Mouse (Mus musculus) midbrain, embryonic 14.5 days (tissue): Measurements from ENCODE around the gene Cryzl2. TPM values are rescaled to one million over a fixed set of nuclear protein-coding genes. Genes with fewer than 3 reads are reported as not detected.

Source experiments
- ATAC-seq: fragments of 200-750 bp; cut with Nextera tagmentation; 2 replicates; pipeline ENCODE4 v1.8.0; 2017; ENCODE audit warnings: moderate number of reproducible peaks, moderate library complexity; ENCODE audit not compliant: low FRiP score, low TSS enrichment
- DNase-seq: peaks from one replicate; pipeline ENCODE4 v3.0.0-alpha.2; 2015
- H3K27ac ChIP-seq: fragments of 300-500 bp; sonication (generic); replicated peaks from 2 replicates; pipeline ENCODE4 v1.5.1; 2014; ENCODE audit warnings: mild to moderate bottlenecking, low read depth, low read length, moderate library complexity
- H3K27me3 ChIP-seq: fragments of 300-500 bp; sonication (generic); 2 replicates; pipeline ENCODE4 v1.6.1; 2014; ENCODE audit warnings: low read length, control low read depth, mixed read lengths; ENCODE audit not compliant: control insufficient read depth, insufficient read depth
- H3K36me3 ChIP-seq: fragments of 300-500 bp; sonication (generic); 2 replicates; pipeline ENCODE4 v1.6.1; 2014; ENCODE audit warnings: low read length, control low read depth; ENCODE audit not compliant: control insufficient read depth, insufficient read depth
- H3K4me1 ChIP-seq: fragments of 300-500 bp; sonication (generic); 2 replicates; pipeline ENCODE4 v1.6.1; 2014; ENCODE audit warnings: mild to moderate bottlenecking, antibody characterized with exemption, low read length, control low read depth; ENCODE audit not compliant: control insufficient read depth, insufficient read depth
- H3K4me2 ChIP-seq: fragments of 300-500 bp; sonication (generic); 2 replicates; pipeline ENCODE4 v1.6.1; 2014; ENCODE audit warnings: mild to moderate bottlenecking, low read length, moderate library complexity
- H3K4me3 ChIP-seq: fragments of 300-500 bp; sonication (generic); replicated peaks from 2 replicates; pipeline ENCODE4 v1.5.1; 2014; ENCODE audit warnings: low read depth, low read length
- H3K9ac ChIP-seq: fragments of 300-500 bp; sonication (generic); replicated peaks from 2 replicates; pipeline ENCODE4 v1.6.1; 2014; ENCODE audit warnings: mild to moderate bottlenecking, low read length, moderate library complexity
- H3K9me3 ChIP-seq: fragments of 300-500 bp; sonication (generic); 2 replicates; pipeline ENCODE4 v1.6.1; 2016; ENCODE audit warnings: low read length, control low read depth, mixed read lengths; ENCODE audit not compliant: control insufficient read depth
- WGBS: fragments of 180-500 bp; shearing (Covaris S2); extraction: QIAGEN DNeasy Blood & Tissue Kit; methylation state at CpG from one replicate; pipeline ENCODE4 v1.1.7; 2014; 5-methylcytosine and 5-hydroxymethylcytosine counted together
- polyA plus RNA-seq: library from polyadenylated mRNA; unstranded; fragments of >200 nt; fragmentation: Nextera tagmentation; extraction: Ambion mirVana; gene quantifications from 2 replicates; pipeline ENCODE4 v1.2.1, GENCODE M21; 2014

The Cryzl2 gene
- polyA plus RNA-seq, 1 experiment from 2014 or later = 7.6 TPM

DNA sequence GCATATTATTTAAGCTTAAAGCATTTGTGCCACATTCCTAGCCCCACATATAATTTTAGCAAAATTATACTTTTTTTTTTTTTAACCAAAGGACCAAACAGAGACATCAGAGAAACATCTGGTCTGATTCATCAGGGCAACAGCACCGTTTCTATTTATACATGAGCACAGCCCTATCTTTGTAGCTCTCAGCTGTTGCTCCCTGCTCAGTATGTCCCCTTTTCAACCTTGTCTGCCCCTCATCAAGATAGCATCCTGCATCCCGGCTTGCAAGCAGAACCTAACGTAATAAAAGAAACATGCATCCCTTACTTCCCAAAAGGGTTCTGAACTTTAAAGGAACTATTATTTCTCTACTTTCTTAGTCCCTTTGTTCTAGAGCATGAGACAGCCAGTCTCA lies 41.0 kb upstream of the Cryzl2 start:
- H3K9ac ChIP-seq = no peak overlapping the region
- H3K27ac ChIP-seq = no peak overlapping the region
- H3K4me1 ChIP-seq = peaks cover 3% of the 10 kb centered on the region; the same call in 1 of the 2 replicates
- H3K4me2 ChIP-seq = no peak overlapping the region
- no peak overlapping the region for H3K4me3 ChIP-seq
- H3K27me3 ChIP-seq = no peaks in the 10 kb centered on the region
- WGBS = 72% methylated on average over 3 of the region's 3 CpGs
- no peak for ATAC-seq
- H3K9me3 ChIP-seq = no peaks in the 10 kb centered on the region
- peaks cover 6% of the 10 kb centered on the region; the same call in 1 of the 2 replicates for H3K36me3 ChIP-seq
- no peak for DNase-seq

DNA sequence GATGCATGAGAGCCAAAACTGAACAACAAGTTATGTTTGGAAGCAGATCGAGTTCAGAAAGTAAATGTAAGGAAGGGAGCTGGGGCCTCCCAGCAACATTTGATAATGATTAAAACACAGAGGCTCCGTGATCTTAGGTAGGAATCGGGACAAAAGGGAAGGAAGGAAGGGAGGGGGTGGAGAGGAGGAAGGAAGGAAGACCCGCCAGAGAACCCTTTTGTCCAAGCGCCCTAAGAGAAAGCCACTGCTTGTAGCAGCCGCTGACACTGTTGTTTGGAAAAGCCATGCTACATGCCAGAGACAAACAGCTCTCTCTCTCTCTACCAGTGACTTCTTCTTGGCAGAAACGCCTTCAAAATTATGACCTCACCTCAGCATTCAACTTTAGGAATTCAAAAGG lies 40.5 kb upstream of the Cryzl2 start:
- Histone ChIP-seq H3K4me2 (no peak overlapping the region), H3K9ac (no peak overlapping the region), H3K4me1 (peaks cover 3% of the 10 kb centered on the region; the same call in 1 of the 2 replicates), H3K9me3 (no peaks in the 10 kb centered on the region), H3K27ac (no peak overlapping the region), H3K4me3 (no peak overlapping the region), H3K27me3 (no peaks in the 10 kb centered on the region), H3K36me3 (peaks cover 6% of the 10 kb centered on the region; the same call in 1 of the 2 replicates)
- ATAC-seq (no peak), DNase-seq (no peak)
- WGBS = 38% methylated on average over 7 of the region's 7 CpGs

DNA sequence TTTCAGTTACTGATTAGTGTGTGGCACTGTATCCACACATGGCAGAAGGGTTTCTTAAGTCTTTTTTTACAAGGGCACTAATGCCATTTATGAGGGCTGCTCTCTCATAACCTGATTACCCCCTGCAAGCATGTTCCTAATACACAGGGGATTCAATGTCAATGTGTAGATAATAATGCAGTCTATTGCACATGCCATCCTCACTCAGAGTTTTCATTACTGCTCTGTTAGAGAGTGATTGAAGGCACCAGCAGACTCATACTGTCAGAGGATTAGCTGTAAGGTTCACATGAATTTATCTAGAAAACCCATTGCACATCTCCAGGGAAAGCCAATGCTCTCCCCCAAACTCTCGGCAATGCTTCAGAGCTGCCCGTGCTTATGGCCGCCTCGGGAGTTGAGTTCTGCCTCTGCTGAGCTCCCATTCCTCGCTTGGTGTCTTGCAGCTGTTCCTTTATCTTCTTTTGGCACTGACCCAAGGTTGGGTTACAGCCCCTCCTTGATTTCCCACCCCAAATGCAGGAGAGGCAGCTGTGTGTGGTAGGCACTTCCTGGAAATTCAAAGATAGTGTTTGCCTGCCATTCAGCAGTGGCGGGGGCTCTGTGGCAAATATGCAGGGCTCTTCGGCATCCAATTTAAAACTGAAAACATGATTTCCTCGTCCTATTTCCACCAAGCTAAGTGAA lies 32.5 kb upstream of the Cryzl2 start:
- Histone ChIP-seq H3K36me3 (no peaks in the 10 kb centered on the region), H3K4me1 (peaks cover 5% of the 10 kb centered on the region; the same call in 1 of the 2 replicates), H3K27ac (peak overlapping the region; percentile 49), H3K4me3 (no peak overlapping the region), H3K4me2 (peak overlapping the region; percentile 34), H3K9ac (no peak overlapping the region), H3K9me3 (no peaks in the 10 kb centered on the region), H3K27me3 (no peaks in the 10 kb centered on the region)
- ATAC-seq (peak; percentile 64; the same call in 1 of the 2 replicates), DNase-seq (peak; percentile 77)
- 21% methylated on average over 8 of the region's 8 CpGs for WGBS

DNA sequence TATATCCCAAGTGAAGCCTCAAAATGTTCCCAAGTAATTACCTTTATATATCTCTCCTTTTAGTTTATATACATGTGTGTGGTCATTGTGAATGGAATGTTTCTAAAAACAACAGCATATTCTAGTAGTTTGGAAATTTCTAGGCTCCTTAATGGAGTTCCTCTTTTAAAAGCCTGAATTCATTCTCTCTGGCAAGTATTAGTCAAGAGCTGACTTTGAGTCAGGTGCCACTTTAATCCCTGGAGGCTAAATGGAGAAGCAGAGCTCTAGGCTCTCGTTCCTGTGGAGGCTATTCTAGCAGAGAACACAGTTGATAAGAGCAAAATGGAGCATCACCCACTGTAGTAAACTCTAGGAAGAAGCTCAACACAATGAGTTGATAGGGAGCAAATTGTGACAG lies 31.4 kb upstream of the Cryzl2 start:
- Histone ChIP-seq H3K27me3 (no peaks in the 10 kb centered on the region), H3K4me1 (peaks cover 5% of the 10 kb centered on the region; the same call in 1 of the 2 replicates), H3K27ac (no peak overlapping the region), H3K4me3 (no peak overlapping the region), H3K4me2 (no peak overlapping the region), H3K9ac (no peak overlapping the region), H3K36me3 (no peaks in the 10 kb centered on the region), H3K9me3 (no peaks in the 10 kb centered on the region)
- ATAC-seq (no peak), DNase-seq (no peak)
- 66% methylated on average over 1 of the region's 1 CpGs for WGBS

DNA sequence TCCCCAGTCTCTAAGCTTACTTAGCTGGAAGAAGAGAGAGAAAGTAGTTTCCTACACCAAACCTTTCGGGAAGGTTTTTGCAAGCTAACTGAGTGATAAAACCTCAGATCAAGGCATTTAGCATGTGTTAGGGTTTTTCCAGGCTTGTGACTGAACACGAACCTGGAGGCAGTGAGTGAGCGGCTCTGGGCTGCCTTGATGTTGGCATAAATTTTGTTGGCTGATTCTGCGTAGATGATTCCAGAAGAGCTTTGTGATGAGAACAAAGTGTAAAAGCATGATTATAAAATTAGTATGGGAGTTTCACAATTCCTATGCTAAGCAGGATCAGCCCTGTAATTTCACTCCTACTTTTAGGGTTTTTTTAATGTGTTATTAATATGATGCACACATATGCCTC lies 30.8 kb upstream of the Cryzl2 start:
- Histone ChIP-seq H3K27ac (no peak overlapping the region), H3K36me3 (no peaks in the 10 kb centered on the region), H3K4me1 (peaks cover 5% of the 10 kb centered on the region; the same call in 1 of the 2 replicates), H3K4me2 (no peak overlapping the region), H3K9me3 (no peaks in the 10 kb centered on the region), H3K27me3 (no peaks in the 10 kb centered on the region), H3K4me3 (no peak overlapping the region), H3K9ac (no peak overlapping the region)
- DNase-seq = no peak
- 94% methylated on average over 4 of the region's 4 CpGs for WGBS
- no peak for ATAC-seq

DNA sequence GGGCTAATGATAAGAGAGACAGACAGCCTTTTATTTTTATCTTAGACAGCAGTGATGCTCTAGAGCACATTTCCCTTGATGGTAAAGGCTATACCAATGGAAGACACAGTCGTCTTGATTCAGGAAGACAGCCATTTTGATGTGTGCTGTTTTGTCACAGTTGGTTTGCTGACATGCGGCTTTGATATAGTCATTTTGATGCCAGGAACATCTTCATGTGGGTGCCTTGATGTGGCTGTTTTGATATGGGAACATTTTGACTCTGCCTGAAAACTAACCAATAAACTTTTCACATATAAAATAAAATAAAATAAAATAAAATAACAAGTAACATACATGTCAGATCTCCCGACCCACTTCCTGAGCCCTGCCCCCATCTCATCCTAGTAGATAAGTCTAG lies 30.0 kb upstream of the Cryzl2 start:
- no peak overlapping the region for H3K27ac ChIP-seq
- H3K4me2 ChIP-seq = no peak overlapping the region
- WGBS = 95% methylated on average over 3 of the region's 3 CpGs
- no peak for DNase-seq
- peaks cover 5% of the 10 kb centered on the region; the same call in 1 of the 2 replicates for H3K4me1 ChIP-seq
- no peak overlapping the region for H3K4me3 ChIP-seq
- no peak for ATAC-seq
- H3K9me3 ChIP-seq = no peaks in the 10 kb centered on the region
- no peaks in the 10 kb centered on the region for H3K36me3 ChIP-seq
- H3K27me3 ChIP-seq = no peaks in the 10 kb centered on the region
- H3K9ac ChIP-seq = no peak overlapping the region

DNA sequence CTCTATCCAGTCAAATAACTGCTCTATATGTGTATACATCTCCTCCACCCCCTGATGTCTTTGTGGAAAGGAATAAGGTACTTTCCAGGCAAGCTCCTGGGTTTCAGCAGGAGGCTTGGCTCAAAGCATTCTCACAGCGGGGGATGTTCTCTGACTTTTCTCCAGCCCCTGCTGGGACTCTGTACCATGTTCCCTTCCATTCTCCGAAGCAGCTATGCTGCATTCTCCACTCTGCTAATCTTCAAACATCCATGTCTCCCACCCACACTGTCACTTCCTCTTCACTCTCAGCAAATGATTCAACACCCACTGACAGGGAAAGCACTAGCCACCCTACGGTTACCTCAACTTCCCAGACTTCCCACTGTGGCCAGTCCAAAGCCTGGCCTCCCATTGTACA lies 25.1 kb upstream of the Cryzl2 start:
- no peak for ATAC-seq
- Histone ChIP-seq H3K9ac (no peak overlapping the region), H3K9me3 (no peaks in the 10 kb centered on the region), H3K36me3 (no peaks in the 10 kb centered on the region), H3K27ac (no peak overlapping the region), H3K4me1 (no peaks in the 10 kb centered on the region), H3K27me3 (no peaks in the 10 kb centered on the region), H3K4me3 (no peak overlapping the region), H3K4me2 (no peak overlapping the region)
- no peak for DNase-seq
- WGBS = 37% methylated on average over 3 of the region's 3 CpGs

DNA sequence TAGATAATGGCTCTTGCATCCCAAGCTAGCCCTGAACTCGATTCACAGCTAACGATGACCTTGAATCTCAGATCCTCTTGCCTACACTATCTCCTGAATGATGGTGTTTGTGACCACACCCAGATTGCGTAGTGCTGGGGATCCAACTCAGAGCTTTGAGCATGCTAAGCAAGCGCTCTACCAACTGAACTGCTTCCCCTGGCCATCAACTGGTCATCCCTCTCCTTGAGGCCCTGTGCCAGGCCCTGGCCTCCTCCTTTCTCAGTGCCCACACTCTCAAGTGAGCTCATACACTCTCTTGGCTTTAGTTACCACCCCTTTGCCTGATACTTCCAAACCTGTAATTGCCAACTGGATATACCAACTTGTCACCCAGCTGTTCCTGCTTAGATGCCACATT lies 24.0 kb upstream of the Cryzl2 start:
- DNase-seq = no peak
- Histone ChIP-seq H3K9me3 (no peaks in the 10 kb centered on the region), H3K36me3 (no peaks in the 10 kb centered on the region), H3K27me3 (no peaks in the 10 kb centered on the region), H3K4me2 (no peak overlapping the region), H3K27ac (no peak overlapping the region), H3K4me1 (peaks cover 6% of the 10 kb centered on the region), H3K9ac (no peak overlapping the region), H3K4me3 (no peak overlapping the region)
- 95% methylated on average over 4 of the region's 4 CpGs for WGBS
- ATAC-seq = no peak

DNA sequence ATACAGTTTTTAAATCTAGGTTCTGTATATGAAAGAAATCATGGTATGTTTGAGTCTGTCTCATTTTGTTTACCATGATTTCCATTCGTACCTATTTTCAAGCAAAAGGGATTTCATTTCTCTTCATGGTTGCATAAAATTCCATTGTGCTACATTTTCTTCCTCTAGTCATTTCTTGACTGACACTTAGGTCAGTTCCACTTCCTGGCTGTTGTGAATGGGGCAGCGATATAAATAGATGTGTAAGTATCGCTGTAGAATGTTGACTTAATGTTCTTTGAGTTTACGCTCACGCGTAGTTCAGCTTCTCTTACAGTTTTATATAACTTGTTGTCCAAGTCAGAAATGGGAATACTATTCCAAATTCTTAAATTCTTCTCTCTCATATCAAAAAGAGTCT lies 22.5 kb upstream of the Cryzl2 start:
- no peak overlapping the region for H3K27ac ChIP-seq
- WGBS = 96% methylated on average over 6 of the region's 6 CpGs
- ATAC-seq = no peak

More for the DNA sequence above, 22.5 kb upstream of the Cryzl2 start:
- peaks cover 10% of the 10 kb centered on the region for H3K4me1 ChIP-seq
- H3K4me2 ChIP-seq = no peak overlapping the region
- H3K9ac ChIP-seq = no peak overlapping the region
- H3K4me3 ChIP-seq = no peak overlapping the region
- no peak for DNase-seq
- no peaks in the 10 kb centered on the region for H3K27me3 ChIP-seq
- H3K9me3 ChIP-seq = no peaks in the 10 kb centered on the region
- no peaks in the 10 kb centered on the region for H3K36me3 ChIP-seq
